Mouse (Mus musculus): Measurements from ENCODE around the gene Ifngr2. TPM values are rescaled to one million over a fixed set of nuclear protein-coding genes. Genes with fewer than 3 reads are reported as not detected.

Ifngr2 gene
- polyA plus RNA-seq, 1 experiment from 2014 or later: 99.4 TPM

GRCm38 (mm10) chr16:91565292-91565951, 18.6 kb downstream of the Ifngr2 start:
- Histone ChIP-seq H3K27me3 (replicated peaks) (no peaks in the 10 kb centered on the region), H3K4me3 (no peak overlapping the region), H3K36me3 (peaks cover 36% of the 10 kb centered on the region), H3K27ac (ENCODE audit: poor library complexity, severe bottlenecking) (no peak overlapping the region), H3K4me1 (replicated peaks) (0 out of 2 replicates have a peak, but pooled peaks cover 6% of the 10 kb centered on the region), H3K4me2 (no peak overlapping the region), H3K9me3 (replicated peaks) (no peaks in the 10 kb centered on the region), H3K9ac (no peak overlapping the region)
- 52% methylated on average over 9 of the region's 9 CpGs for WGBS
- ATAC-seq (ENCODE audit: insufficient number of reproducible peaks, low FRiP score): no peak

GRCm38 (mm10) chr16:91566002-91566401, 19.1 kb downstream of the Ifngr2 start:
- WGBS: 82% methylated on average over 7 of the region's 7 CpGs
- Histone ChIP-seq H3K9me3 (replicated peaks) (no peaks in the 10 kb centered on the region), H3K27me3 (replicated peaks) (no peaks in the 10 kb centered on the region), H3K9ac (no peak overlapping the region), H3K27ac (ENCODE audit: poor library complexity, severe bottlenecking) (no peak overlapping the region), H3K4me3 (no peak overlapping the region), H3K4me2 (no peak overlapping the region), H3K4me1 (replicated peaks) (0 out of 2 replicates have a peak, but pooled peaks cover 6% of the 10 kb centered on the region), H3K36me3 (peaks cover 33% of the 10 kb centered on the region)
- no peak for ATAC-seq (ENCODE audit: insufficient number of reproducible peaks, low FRiP score)

DNA sequence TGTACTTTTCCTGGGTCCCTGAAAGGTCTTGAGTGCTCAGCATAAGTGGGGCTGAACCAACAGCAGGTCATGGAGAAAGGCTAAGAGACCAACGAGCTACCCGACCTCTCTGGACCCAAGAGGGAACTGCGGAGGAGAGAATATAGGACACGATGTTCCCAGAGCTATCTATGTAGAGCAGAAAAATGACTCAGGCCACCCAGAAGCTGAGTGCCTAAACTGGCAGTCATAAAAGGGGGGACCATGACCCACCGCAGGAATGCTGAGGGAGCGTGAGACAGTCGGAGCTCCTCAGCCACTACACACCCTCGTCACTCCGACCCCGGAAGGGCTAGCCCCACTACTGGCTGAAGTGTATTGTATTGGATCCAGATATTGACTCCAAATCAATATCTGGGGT, 22.1 kb downstream of the Ifngr2 start:
- Histone ChIP-seq H3K27me3 (replicated peaks) (no peaks in the 10 kb centered on the region), H3K36me3 (peaks cover 7% of the 10 kb centered on the region), H3K4me2 (no peak overlapping the region), H3K9ac (no peak overlapping the region), H3K4me3 (no peak overlapping the region), H3K27ac (ENCODE audit: poor library complexity, severe bottlenecking) (no peak overlapping the region), H3K4me1 (replicated peaks) (0 out of 2 replicates have a peak, but pooled peaks cover 6% of the 10 kb centered on the region), H3K9me3 (replicated peaks) (no peaks in the 10 kb centered on the region)
- 87% methylated on average over 10 of the region's 10 CpGs for WGBS
- ATAC-seq (ENCODE audit: insufficient number of reproducible peaks, low FRiP score): no peak

DNA sequence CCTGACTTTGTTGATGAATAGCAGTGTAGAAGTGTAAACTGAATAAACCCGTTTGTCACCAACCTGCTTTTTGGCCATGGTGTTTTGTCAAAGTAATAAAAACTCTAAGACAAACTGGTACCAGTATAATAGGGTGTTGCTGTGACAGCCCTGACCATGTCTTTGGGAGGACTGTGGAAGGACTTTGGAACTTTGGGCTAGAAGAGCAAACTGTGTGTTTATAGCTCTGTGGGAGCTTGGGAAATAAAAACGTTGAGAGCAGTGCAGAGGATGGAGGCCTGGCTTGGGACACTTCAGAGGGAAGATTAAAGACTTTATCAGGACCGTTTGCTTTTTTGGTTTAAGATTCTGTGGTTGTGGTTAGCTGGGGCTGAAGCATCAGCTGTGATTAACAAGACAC, 24.2 kb downstream of the Ifngr2 start:
- WGBS: 51% methylated on average over 3 of the region's 3 CpGs
- no peak for ATAC-seq (ENCODE audit: insufficient number of reproducible peaks, low FRiP score)
- Histone ChIP-seq H3K4me3 (no peak overlapping the region), H3K4me1 (replicated peaks) (0 out of 2 replicates have a peak, but pooled peaks cover 10% of the 10 kb centered on the region), H3K4me2 (no peak overlapping the region), H3K36me3 (peaks cover 9% of the 10 kb centered on the region), H3K27me3 (replicated peaks) (no peaks in the 10 kb centered on the region), H3K27ac (ENCODE audit: poor library complexity, severe bottlenecking) (no peak overlapping the region), H3K9ac (no peak overlapping the region), H3K9me3 (replicated peaks) (no peaks in the 10 kb centered on the region)

- Histone ChIP-seq H3K27ac (ENCODE audit: poor library complexity, severe bottlenecking) (no peak overlapping the region), H3K36me3 (peaks cover 18% of the 10 kb centered on the region), H3K9me3 (replicated peaks) (no peaks in the 10 kb centered on the region), H3K4me3 (no peak overlapping the region), H3K9ac (no peak overlapping the region), H3K4me2 (no peak overlapping the region), H3K4me1 (replicated peaks) (0 out of 2 replicates have a peak, but pooled peaks cover 8% of the 10 kb centered on the region), H3K27me3 (replicated peaks) (no peaks in the 10 kb centered on the region)
- WGBS: 69% methylated on average over 13 of the region's 13 CpGs
- no peak for ATAC-seq (ENCODE audit: insufficient number of reproducible peaks, low FRiP score)
Observed at GRCm38 (mm10) chr16:91575151-91575550, 28.3 kb downstream of the Ifngr2 start.

- Histone ChIP-seq H3K4me2 (no peak overlapping the region), H3K27ac (ENCODE audit: poor library complexity, severe bottlenecking) (no peak overlapping the region), H3K4me1 (replicated peaks) (0 out of 2 replicates have a peak, but pooled peaks cover 8% of the 10 kb centered on the region), H3K27me3 (replicated peaks) (no peaks in the 10 kb centered on the region), H3K9me3 (replicated peaks) (no peaks in the 10 kb centered on the region), H3K4me3 (no peak overlapping the region), H3K9ac (no peak overlapping the region), H3K36me3 (peaks cover 41% of the 10 kb centered on the region)
- ATAC-seq (ENCODE audit: insufficient number of reproducible peaks, low FRiP score): no peak
- 78% methylated on average over 14 of the region's 14 CpGs for WGBS
Observed at GRCm38 (mm10) chr16:91578980-91579720, 32.3 kb downstream of the Ifngr2 start.

DNA sequence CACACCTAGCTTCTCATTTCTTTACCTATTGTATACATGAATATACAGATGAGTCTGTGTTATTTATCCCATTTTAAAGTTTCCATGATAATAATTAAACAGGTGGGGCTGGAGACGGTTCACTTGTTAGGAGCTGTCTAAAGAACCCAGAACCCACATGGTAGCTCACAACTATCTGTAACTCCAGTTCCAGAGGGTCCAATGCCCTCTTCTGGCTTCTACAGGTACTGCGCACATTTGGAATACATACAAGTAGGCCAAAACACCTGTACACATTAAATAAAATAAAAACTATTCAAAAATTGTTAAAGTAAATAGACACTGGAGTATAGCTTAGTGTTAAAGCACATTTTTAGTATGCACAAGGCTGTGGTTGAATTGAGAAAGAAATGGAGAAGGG, 35.4 kb downstream of the Ifngr2 start:
- no peak for ATAC-seq (ENCODE audit: insufficient number of reproducible peaks, low FRiP score)
- Histone ChIP-seq H3K9me3 (replicated peaks) (no peaks in the 10 kb centered on the region), H3K27ac (ENCODE audit: poor library complexity, severe bottlenecking) (no peak overlapping the region), H3K4me2 (no peak overlapping the region), H3K9ac (no peak overlapping the region), H3K4me1 (replicated peaks) (no peaks in the 10 kb centered on the region), H3K4me3 (no peak overlapping the region), H3K27me3 (replicated peaks) (no peaks in the 10 kb centered on the region), H3K36me3 (peaks cover 53% of the 10 kb centered on the region)
- 77% methylated on average over 2 of the region's 2 CpGs for WGBS

- Histone ChIP-seq H3K27me3 (replicated peaks) (no peaks in the 10 kb centered on the region), H3K4me2 (no peak overlapping the region)
Observed at GRCm38 (mm10) chr16:91585617-91586016, 38.7 kb downstream of the Ifngr2 start.

DNA sequence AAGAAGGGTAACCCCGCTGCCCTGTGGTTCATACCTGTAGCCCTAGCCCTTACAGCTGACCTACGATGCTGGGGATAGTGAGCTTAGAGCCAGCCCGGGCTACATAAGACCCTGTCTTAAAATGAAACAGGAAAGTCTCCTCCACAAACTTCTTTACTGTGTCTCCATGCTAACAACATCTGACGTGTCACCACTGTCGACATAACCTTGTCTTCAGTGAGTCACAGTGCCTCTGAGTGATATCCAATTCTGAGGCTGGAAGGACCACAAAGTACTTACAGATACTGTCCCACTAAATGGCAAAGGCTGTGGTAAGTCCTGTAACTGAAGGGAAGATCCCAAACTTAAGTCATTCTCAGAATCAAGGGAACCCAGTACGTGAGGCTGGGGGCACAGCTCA, 39.4 kb downstream of the Ifngr2 start:
- no peak overlapping the region for H3K4me3 ChIP-seq
- WGBS: 80% methylated on average over 6 of the region's 6 CpGs
- ATAC-seq (ENCODE audit: insufficient number of reproducible peaks, low FRiP score): no peak
- H3K9me3 ChIP-seq (replicated peaks): no peaks in the 10 kb centered on the region
- H3K27ac ChIP-seq (ENCODE audit: poor library complexity, severe bottlenecking): no peak overlapping the region
- no peak overlapping the region for H3K4me2 ChIP-seq
- peaks cover 37% of the 10 kb centered on the region for H3K36me3 ChIP-seq
- no peak overlapping the region for H3K9ac ChIP-seq
- H3K4me1 ChIP-seq (replicated peaks): 0 out of 2 replicates have a peak, but pooled peaks cover 3% of the 10 kb centered on the region
- H3K27me3 ChIP-seq (replicated peaks): no peaks in the 10 kb centered on the region

More at GRCm38 (mm10) chr16:91585617-91586016, 38.7 kb downstream of the Ifngr2 start:
- Histone ChIP-seq H3K36me3 (peaks cover 43% of the 10 kb centered on the region), H3K27ac (ENCODE audit: poor library complexity, severe bottlenecking) (no peak overlapping the region), H3K9ac (no peak overlapping the region), H3K4me1 (replicated peaks) (0 out of 2 replicates have a peak, but pooled peaks cover 3% of the 10 kb centered on the region), H3K9me3 (replicated peaks) (no peaks in the 10 kb centered on the region), H3K4me3 (no peak overlapping the region)
- ATAC-seq (ENCODE audit: insufficient number of reproducible peaks, low FRiP score): no peak
- WGBS: 86% methylated on average over 5 of the region's 5 CpGs

DNA sequence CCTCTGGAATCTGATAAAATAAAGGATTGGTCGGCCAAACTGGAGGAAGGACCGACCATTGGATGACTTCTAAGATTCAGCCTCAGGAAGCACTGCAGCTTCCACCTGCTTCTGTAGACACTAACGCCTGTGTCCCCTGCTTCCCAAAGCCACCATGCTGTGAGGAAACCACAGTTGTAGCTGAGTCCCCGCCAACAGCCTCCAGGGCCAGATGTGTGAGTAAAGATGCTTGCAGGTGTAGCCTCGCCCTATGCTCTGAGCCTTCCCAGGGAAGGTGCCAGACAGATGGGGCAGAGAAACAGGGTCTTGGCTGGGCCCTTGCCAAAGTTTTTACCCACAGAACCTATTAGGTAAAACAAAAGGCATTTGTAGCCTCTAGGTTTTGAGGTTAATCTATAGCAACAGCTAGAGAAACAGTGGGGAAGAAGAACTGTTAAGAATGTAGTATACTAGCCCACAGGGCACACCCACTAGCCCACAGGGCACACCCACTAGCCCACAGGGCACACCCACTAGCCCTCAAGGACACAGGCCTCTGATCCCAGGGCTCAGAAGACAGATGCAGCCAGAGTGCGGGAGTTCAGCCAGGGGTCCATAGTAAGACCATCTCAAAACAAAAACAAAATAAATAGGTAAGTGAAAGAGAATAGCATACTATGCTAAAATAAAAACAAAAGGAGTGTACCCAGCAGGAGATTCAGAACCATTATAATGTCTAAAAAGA, 41.0 kb downstream of the Ifngr2 start:
- peaks cover 26% of the 10 kb centered on the region for H3K36me3 ChIP-seq
- H3K9ac ChIP-seq: no peak overlapping the region
- H3K4me1 ChIP-seq (replicated peaks): peaks cover 13% of the 10 kb centered on the region
- no peaks in the 10 kb centered on the region for H3K27me3 ChIP-seq (replicated peaks)
- WGBS: 60% methylated on average over 6 of the region's 6 CpGs
- H3K27ac ChIP-seq (ENCODE audit: poor library complexity, severe bottlenecking): no peak overlapping the region
- no peak for ATAC-seq (ENCODE audit: insufficient number of reproducible peaks, low FRiP score)
- H3K9me3 ChIP-seq (replicated peaks): no peaks in the 10 kb centered on the region
- H3K4me3 ChIP-seq: no peak overlapping the region
- no peak overlapping the region for H3K4me2 ChIP-seq

DNA sequence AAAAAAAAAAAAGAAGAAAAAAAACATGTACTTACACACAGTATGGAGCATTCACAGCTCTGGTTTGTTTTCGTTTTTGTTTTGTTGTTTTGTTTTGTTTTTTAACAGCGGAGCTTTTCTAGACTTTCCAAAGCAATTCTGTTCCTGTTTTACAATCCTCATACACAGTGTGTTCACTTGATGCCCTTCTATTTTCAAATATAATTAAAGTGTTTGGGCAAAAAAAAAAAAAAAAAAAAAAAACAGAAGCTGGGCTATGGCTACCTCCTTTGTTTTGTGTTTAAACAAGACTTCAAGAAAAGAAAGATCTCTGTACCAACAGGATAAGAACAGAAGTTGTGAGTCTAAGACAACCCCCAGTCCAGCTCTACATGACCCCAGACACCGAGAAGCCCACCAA, 41.8 kb downstream of the Ifngr2 start:
- 74% methylated on average over 3 of the region's 3 CpGs for WGBS
- no peaks in the 10 kb centered on the region for H3K9me3 ChIP-seq (replicated peaks)
- no peaks in the 10 kb centered on the region for H3K27me3 ChIP-seq (replicated peaks)
- H3K27ac ChIP-seq (ENCODE audit: poor library complexity, severe bottlenecking): no peak overlapping the region
- no peak overlapping the region for H3K9ac ChIP-seq
- H3K4me3 ChIP-seq: no peak overlapping the region
- no peak for ATAC-seq (ENCODE audit: insufficient number of reproducible peaks, low FRiP score)
- peaks cover 13% of the 10 kb centered on the region for H3K4me1 ChIP-seq (replicated peaks)
- no peak overlapping the region for H3K4me2 ChIP-seq
- H3K36me3 ChIP-seq: peaks cover 24% of the 10 kb centered on the region
